Mouse (Mus musculus): Measurements from ENCODE around the gene Wee1.
"Not testable (repeated sequence)": the region's sequence is repeated elsewhere in the genome, so short reads cannot be mapped to it uniquely, and the experiment has no call there.

Gene Wee1
- long read RNA-seq, experiment 1, partial matches to known transcripts, result 1 of 3 reads
- long read RNA-seq, experiment 1, other reads (novel, unspliced or antisense), result 0 of 3 reads
- long read RNA-seq, experiment 2, partial matches to known transcripts, result 3 of 6 reads
- long read RNA-seq, experiment 2, other reads (novel, unspliced or antisense), result 0 of 6 reads

DNA sequence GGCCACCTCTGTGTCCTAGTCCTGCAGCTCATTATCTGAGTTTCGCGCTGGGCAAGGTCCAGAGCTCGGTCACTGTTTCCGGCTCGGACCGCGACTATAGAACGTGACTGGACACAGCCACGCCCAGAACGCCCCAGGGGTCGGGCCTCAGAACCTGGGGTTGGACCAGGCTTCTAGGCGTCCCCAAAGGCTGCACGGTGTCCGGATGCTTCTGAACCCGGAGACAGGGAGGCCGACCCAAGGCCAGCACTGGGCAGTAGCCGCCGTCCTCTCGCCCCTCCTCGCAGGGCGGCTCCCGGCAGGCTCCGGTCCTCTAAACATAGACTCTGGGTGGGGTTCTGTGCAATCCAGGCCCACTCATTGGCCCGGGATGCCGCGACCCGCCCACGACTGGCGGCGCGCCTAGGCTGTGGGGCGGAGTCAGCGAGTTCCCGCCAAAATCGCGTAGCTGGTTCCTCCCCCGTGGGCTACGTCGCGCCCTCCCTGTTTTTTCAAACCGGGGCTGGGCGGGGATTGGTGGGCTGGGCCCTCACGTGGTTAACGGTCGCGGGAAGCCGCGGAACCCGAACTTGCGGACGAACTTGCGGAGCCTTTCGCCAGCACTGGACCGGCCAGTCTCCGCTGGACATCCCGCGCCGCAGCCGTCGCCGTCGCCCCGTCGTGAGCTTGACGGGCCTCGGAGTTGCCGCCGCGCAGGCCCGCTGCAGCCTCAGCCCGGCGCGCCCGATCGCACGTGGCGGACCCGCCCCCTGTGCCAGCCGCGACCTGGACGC is at the start of gene Wee1:
TSS of gene Wee1 (plus strand) at position 531 of the 773 bp plus-strand sequence.
- intact Hi-C loops (cut with DNase I), result loop anchor here (5.0 kb wide), 1 partner anchor 36 kb away; no protein-coding TSS in a partner anchor

DNA sequence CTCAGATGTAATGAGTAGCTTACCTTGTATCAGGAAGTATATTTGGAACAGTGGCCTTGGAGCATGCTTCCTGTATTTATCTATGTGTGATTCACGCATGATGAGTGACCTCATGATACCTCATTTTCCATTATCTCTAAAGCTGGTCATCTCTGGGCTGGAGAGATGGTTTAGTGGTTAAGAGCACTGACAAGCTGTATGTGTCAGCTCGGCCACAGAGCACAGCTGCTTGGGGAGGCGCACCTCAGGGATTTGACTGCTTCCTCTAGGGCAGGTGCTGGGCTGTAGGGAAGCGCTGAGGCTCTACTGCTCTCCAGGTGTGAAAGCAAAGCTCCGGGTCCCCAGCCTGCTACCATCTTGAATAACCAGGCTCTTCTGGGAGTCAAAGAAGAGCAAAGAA is 43.7 kb upstream of the Wee1 start:
- intact Hi-C loops (cut with DNase I), result no loop called here

DNA sequence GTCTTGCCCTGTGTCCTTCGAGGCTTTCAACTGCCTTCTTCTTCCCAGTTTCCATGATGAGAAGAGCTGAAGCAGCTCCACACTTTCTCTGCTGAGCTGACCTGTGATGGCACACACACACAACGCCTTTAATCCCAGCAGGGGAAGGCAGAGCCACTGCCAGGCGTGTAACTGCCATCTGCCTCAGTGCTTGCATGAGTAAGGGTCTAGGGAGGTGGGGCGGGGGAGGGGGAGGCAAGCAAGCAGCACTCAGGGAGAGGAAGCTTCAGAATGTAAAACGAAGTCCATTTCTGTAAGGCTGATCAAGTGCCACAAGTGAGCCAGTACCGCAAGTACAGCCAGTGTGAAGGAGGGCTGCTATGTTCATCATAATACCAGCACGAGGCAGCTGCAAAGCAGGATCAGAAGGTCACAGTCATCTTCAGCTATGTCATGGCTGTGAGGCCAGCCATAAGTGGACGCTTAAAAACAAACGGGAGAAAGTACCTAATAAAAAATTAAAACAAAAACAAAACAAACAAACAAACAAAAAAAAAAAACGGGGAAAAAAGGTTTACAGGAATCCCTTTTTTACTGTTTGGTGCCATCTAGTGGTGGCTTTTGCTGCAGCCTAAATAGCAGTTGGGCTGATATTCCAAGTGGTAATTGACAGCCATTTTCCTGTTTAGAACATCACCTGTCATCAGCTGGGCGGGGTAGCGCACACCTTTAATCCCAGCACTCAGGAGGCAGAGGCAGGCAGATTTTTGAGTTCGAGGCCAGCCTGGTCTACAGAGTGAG is 38.3 kb upstream of the Wee1 start:
- intact Hi-C loops (cut with DNase I), result no loop called here

DNA sequence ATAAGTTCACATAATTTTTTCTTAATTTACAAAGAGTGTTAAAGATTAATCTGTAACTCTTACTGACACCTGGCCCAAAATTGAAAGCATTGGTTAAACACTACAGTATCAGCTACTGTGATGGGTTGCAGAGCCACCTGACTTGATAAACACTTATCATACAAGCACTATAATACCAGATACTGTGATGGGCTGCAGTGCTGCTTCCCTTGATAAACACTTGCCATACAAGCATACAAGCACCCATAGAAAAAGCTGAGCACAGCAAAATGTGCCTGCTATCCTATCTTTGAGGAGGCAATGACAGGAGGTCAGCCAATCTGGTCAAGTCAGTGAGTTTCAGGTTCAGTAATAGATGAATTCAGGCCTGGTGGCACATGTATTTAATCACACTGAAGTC is 36.6 kb upstream of the Wee1 start:
- intact Hi-C loops (cut with DNase I), result no loop called here

DNA sequence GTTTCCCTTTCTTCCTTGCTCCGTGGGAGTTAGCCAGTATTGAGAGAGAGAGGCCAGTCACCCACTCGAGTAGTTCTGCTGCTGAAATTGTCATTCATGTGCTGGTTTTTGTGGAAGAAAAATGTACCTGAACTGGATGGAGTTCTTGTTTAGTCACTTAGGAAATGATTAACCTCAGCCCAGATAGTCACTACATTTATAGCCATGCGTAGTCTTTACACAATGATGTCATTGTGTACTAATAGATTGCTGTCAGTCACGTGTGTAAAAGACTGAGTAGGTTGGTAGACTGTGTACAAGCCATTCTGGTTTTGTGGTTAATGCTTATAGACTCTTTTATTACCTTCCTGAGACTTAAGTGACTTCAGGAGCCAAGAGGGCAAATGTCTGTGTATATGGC is 33.9 kb upstream of the Wee1 start:
- intact Hi-C loops (cut with DNase I), result no loop called here

DNA sequence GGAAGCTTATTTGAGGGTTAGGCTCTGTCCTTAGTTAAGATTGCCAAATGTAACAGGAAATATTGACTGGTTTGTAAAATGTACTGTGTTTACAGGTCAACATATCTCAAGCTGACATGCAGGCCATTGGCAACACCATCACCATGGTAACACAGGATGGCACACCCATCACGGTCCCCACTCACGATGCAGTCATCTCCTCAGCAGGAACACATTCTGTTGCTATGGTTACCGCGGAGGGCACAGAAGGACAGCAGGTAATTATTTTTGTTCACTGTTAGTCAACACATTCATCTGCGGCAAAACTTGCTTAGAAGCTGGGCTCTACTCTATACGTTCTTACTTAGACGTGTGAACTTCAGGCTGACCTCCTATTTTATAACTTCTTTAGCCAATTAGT is 30.2 kb upstream of the Wee1 start:
- intact Hi-C loops (cut with DNase I), result no loop called here

DNA sequence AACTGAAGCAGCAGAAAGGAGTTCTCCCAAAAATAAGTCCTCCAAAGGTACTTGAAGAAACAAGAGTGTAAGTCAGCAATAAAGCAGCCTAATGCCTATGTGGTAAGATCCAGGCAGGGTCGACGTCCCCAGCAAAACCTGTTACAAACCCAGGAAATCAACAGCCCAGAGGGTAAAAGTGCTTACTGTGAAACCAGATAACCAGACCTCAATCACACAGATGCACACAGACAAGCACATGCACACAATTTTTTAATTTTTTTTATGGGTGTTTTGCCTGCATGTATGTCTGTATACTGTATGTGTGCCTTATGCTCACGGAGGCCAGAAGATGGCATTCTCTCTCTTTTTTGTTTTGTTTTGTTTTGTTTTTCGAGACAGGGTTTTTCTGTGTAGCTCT is 25.5 kb upstream of the Wee1 start:
- intact Hi-C loops (cut with DNase I), result no loop called here

DNA sequence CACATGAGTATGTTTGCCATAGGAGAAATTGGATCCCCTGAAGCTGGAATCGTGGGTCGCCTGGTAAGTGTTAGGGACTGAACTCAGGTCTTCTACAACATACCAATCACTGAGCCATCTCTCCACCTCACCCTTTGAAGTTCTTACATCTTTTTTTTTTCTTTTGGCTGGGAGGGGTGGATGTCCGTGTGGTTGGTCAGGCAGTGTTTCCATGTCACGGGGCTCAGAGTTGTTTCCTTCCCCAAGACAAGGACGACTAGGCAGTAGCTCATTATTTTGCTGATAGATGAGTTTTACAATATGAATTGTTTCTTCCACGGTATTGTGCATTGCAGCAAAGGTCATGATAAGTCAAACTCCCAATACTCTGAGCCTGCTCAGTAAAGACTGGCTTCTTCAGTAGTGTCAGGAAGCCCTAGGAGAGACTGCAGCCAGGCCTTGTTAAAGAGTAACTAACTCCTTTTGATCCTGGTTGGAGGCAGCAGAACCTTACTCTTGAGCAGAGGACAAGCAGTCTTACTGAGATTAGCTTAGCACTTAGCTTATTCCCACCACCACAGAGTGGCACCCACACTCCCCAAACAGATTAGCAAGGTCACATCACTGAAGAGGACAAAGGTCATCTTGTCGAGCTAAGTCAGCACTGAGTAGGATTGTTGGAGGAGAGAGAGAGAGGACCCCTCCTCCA is 24.6 kb upstream of the Wee1 start:
- intact Hi-C loops (cut with DNase I), result no loop called here

DNA sequence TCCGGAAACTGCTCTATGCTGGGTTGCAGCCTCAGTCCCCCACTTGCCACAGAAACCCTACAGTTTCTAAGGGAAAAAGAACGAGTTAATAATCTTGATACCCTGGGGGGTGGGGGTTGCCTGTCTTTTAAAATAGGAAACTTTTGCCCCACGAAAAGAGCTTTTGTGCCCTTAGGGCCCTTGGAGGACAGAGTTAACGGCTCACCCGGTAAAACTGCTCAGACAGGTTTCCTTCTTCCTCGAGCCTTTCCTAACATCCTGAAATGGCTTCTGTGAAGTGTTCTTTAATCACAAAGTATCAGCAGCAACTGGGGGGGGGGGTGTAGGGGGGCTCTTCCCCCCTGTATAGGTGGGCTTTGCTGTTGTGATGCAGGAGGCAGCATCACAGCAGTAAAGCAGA is 21.0 kb upstream of the Wee1 start:
- intact Hi-C loops (cut with DNase I), result no loop called here

DNA sequence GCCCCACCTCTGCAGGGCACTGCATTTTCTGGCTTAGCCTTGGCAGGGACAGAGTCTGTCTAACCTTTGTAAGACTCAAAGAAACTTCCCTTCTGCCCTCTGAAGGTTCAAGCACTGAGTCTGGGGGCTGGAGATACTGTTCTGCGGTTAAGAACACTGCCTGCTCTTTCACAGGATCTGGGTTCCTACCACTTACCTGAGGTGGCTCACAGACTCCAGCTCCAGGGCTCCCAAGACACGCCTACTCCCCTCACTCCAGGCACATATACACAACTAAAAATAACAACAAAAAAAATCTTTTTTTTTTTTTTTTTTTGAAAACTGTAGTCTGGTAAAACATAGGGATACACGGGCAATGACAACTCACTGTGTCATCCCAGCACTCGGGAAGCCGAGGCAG is 20.6 kb upstream of the Wee1 start:
- intact Hi-C loops (cut with DNase I), result no loop called here

DNA sequence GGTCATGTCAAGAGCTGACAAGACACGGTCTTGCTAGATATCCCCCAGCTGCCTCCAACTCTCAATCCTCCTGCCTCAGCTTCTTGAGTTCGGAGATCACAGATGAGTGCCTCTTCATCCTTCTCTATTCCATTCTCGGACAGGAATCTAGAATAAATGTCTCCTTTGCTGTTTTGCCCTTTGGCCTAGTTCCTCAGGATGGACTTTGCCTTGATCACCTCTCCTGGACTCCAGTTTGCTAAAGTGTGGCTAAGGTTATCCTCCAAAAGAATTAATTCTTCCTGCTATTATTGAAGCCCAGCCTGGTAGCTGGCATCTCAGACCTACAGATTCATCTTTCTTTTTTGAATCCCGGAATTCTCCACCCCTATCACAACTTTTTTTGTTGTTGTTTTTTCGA is 16.8 kb upstream of the Wee1 start:
- intact Hi-C loops (cut with DNase I), result no loop called here

DNA sequence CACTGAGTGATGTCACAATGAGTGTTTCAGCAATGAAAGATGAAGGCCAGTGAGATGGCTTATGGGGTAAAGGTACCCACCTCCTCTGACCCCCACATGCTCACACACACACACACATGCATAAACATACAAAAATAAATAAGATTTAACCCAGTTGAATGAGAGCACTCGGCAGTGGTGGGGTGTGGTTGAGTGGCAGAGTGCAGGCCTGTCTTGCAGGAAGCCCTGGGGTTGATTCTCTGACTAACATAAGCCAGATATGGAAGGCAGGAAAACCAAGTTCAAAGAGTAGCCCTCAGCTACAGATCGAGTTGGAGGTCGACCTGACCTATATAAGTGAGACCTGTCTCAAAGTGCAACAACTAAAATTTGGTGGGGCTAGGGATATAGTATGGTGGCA is 15.2 kb upstream of the Wee1 start:
- intact Hi-C loops (cut with DNase I), result no loop called here

DNA sequence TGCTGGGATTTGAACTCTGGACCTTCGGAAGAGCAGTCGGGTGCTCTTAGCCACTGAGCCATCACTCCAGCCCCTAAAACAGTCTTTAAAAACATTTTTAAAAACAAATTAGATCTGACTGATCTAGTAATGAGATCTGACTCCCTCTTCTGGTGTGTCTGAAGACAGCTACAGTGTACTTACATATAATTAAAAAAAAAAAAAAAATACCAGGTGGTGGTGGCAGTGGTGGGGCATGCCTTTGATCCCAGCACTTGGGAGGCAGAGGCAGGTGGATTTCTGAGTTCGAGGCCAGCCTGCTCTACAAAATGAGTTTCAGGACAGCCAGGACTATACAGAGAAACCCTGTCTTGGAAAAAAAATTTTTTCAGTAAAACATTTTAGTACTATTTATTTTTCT is 13.3 kb upstream of the Wee1 start:
- intact Hi-C loops (cut with DNase I), result not testable (repeated sequence)

DNA sequence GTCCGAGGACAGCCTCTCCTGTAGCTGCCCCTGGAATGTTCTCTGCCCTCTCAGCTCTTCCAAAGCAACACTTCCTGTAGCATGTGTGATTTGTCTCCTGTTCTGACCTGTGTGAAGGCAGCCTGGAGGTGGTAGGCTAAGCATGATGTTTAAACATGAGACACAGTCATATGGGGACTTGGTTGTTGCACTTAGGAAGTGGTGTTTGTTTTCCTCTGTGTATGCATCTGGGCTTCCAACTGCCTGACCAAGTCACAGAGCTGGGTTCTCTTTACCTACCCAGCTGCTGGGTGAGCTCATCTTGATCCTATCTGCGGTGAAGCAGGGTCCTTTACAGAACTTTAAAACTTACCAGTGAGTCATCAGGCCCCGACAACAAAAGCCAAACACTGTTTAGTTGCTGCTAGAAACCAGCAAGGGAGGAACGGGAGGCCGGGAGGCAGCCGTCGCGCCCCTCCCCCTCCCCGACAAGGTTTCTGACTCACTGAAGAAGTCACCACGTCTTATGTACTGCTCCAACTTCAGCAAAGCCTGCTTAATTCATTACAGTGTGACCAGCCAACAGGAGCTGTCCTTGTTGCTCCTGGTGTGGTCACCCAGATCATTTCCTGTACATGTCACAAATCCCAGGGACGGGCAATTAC is 12.8 kb upstream of the Wee1 start:
- intact Hi-C loops (cut with DNase I), result no loop called here

DNA sequence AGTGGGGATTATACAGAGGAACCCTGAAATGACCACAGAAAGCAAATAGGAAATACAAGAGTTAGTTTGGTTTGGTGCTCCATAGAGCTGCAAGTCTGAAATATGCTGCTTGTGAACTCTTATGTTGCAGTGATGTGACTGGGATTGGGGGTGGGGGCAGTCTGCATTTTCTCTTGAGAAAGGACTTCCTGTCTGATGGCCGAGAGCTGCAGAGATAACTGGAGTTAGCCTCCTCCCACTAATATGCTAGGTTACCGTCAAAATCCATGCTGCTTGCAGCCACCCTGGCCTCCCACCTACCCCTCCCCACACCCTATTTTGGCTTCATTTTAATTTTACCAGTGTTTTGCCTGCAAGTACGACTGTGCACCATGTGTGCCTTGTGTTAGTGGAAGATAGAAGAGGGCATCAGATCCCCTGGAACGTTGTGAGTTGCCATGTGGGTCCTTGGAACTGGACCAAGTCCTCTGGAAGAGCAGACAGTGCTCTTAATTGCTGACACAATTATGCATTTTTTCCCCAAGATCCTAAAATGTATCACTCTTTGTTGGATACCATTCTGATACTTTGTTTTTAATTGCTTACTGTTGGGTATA is 11.7 kb upstream of the Wee1 start:
- intact Hi-C loops (cut with DNase I), result no loop called here

DNA sequence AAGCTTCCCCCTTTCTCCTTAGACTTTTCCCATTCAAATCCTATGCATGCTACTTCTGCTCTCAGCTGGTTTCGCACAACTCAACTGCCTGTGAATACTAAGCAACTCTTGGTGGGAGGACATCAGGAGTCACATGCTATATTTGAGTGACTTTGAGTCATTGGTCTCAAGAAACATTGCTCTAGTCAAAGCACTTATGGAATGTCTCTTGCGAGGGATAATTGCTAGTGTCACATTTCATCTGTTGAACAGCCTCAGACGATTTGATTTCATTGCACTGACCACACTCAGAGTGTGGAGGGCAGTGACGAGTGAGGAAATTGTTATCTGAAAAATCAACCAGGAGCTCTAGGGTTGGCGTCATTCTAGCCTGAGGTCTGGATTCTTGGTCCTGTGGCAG is 7.1 kb upstream of the Wee1 start:
- intact Hi-C loops (cut with DNase I), result no loop called here

DNA sequence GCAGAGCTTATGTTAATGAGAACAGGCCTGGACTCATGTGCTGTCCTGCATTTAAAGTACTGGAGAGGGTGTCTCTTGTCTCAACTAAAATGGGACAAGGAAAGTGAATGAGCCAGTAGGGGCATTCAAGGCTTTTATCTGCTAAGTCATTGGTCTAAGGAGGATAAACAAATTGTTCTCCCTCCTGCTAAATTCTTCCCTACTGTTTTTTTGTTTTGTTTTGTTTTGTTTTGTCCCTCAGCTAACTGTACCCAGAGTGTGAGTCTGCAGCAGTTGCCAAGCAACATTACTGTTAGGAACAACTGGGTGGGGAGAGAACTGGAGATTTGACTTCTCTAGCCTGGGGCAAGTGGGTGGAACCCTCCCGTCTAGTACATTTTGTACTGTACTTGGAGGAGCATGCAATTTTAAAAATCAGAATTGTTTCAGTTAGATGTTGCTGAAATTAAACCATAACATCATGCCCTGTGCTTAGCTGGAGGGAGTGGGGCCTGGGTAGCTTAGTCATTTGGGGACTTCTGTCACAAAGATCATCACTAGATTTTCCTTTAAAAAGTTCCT is 5.0 kb upstream of the Wee1 start:
- intact Hi-C loops (cut with DNase I), result no loop called here

DNA sequence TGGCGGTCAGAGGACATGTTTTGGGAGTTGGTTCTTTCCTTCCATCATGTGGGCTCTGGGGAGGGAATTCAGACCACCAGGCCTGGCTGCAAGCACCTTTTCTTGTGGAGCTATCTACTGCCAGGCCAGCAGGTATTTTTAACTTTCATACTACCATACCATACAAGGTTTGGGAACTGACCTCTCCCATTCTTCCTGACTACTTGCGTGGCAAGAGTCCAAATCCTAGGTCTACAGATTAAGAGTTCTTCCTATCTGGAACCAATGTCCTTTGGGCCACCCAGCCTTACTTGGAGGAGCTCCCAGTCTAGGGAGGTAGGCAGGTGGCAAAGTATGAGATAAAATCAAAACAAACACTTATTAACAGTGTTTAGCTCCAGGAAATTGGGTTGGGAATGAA is 3.4 kb upstream of the Wee1 start:
- intact Hi-C loops (cut with DNase I), result no loop called here

DNA sequence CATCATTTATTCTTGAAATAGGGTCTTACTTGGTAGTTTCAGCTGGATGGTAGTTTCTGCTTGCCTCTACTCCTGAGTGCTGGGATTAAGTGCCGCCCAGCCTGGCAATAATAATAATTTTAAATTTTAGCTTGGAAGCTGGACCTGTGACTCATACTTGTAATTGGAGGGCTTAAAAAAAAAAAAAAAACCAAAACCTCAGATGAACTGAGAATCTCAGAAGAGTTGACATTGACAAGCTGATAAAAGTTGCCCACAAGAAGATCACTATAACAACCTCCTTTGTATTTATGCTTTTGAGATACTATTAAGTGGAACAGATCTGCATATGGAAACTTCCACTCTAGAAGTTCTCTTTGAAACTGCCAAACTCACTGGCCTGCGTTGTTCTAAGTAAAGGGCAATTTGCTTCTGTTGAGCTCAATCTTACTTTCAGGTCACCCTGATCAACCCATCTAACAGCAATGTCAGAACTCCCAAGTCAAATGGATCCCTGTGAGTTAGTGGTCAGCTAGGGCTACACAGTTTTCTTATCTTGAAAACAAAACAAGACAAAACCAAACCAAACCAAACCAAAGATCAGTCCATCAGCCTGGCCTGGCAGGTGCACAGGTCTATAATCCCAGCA is 1.6 kb upstream of the Wee1 start:
- intact Hi-C loops (cut with DNase I), result loop anchor here (5.0 kb wide), 1 partner anchor 37 kb away; no protein-coding TSS in a partner anchor

DNA sequence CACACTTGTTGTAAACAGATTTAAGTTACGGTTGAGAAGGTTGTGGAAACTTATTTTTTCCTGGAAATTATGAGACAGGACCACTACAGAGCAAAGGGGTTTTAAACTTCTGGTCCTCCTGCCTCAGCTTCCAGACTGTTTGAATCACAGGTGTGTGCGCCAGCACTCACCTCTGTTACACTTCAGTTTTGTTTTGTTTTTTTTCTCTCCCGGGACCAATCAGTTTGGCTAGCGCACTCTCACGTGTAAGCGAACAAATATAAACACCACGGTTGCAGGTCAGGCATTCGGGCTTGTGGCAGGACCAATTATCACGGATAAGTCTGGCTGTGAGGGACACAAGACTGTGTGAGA is 707 bp upstream of the Wee1 start:
- intact Hi-C loops (cut with DNase I), result loop anchor here (5.0 kb wide), 1 partner anchor 36 kb away; no protein-coding TSS in a partner anchor
